Mouse (Mus musculus) lung, embryonic 14.5 days (tissue): ENCODE data around the gene Nop56. TPM values are rescaled to one million over a fixed set of nuclear protein-coding genes. Genes with fewer than 3 reads are reported as not detected.

Source experiments
- ATAC-seq: fragments of 200-750 bp; cut with Nextera tagmentation; 2 replicates; pipeline ENCODE4 v1.8.0; 2017; ENCODE audit warnings: mild to moderate bottlenecking, moderate TSS enrichment, moderate library complexity; ENCODE audit not compliant: insufficient read depth
- DNase-seq: peaks from one replicate; pipeline ENCODE4 v3.0.0-alpha.2; 2015
- H3K27ac ChIP-seq: fragments of 300-500 bp; sonication (generic); 2 replicates; pipeline ENCODE4 v1.5.1; 2014; ENCODE audit warnings: low read depth, mild to moderate bottlenecking, moderate library complexity
- H3K27me3 ChIP-seq: fragments of 300-500 bp; sonication (generic); 2 replicates; pipeline ENCODE4 v1.6.1; 2014; ENCODE audit warnings: low read length, control low read depth; ENCODE audit not compliant: insufficient read depth
- H3K36me3 ChIP-seq: fragments of 300-500 bp; sonication (generic); 2 replicates; pipeline ENCODE4 v1.6.1; 2014; ENCODE audit warnings: control low read depth; ENCODE audit not compliant: insufficient read depth
- H3K4me1 ChIP-seq: fragments of 300-500 bp; sonication (generic); 2 replicates; pipeline ENCODE4 v1.6.1; 2014; ENCODE audit warnings: antibody characterized with exemption, control low read depth; ENCODE audit not compliant: insufficient read depth
- H3K4me2 ChIP-seq: fragments of 300-500 bp; sonication (generic); 2 replicates; pipeline ENCODE4 v1.6.1; 2014; ENCODE audit warnings: mild to moderate bottlenecking
- H3K4me3 ChIP-seq: fragments of 300-500 bp; sonication (generic); 2 replicates; pipeline ENCODE4 v1.5.1; 2014; ENCODE audit warnings: low read depth, low read length
- H3K9ac ChIP-seq: fragments of 300-500 bp; sonication (generic); 2 replicates; pipeline ENCODE4 v1.6.1; 2014
- H3K9me3 ChIP-seq: fragments of 300-500 bp; sonication (generic); 2 replicates; pipeline ENCODE4 v1.6.1; 2016; ENCODE audit warnings: low read depth, low read length, control low read depth
- CTCF ChIP-seq: IDR thresholded peaks from 2 replicates; pipeline ENCODE4 v1.5.1; 2016; ENCODE audit warnings: antibody characterized with exemption, low read depth
- WGBS: fragments of 180-500 bp; shearing (Covaris S2); extraction: QIAGEN DNeasy Blood & Tissue Kit; methylation state at CpG from one replicate; pipeline ENCODE4 v1.1.7; 2014; 5-methylcytosine and 5-hydroxymethylcytosine counted together
- polyA plus RNA-seq: library from polyadenylated mRNA; unstranded; fragments of >200 nt; fragmentation: Nextera tagmentation; extraction: Ambion mirVana; gene quantifications from 2 replicates; pipeline ENCODE4 v1.2.1, GENCODE M21; 2014

Nop56 gene
- polyA plus RNA-seq, 1 experiment from 2014 or later, result 318 TPM

DNA sequence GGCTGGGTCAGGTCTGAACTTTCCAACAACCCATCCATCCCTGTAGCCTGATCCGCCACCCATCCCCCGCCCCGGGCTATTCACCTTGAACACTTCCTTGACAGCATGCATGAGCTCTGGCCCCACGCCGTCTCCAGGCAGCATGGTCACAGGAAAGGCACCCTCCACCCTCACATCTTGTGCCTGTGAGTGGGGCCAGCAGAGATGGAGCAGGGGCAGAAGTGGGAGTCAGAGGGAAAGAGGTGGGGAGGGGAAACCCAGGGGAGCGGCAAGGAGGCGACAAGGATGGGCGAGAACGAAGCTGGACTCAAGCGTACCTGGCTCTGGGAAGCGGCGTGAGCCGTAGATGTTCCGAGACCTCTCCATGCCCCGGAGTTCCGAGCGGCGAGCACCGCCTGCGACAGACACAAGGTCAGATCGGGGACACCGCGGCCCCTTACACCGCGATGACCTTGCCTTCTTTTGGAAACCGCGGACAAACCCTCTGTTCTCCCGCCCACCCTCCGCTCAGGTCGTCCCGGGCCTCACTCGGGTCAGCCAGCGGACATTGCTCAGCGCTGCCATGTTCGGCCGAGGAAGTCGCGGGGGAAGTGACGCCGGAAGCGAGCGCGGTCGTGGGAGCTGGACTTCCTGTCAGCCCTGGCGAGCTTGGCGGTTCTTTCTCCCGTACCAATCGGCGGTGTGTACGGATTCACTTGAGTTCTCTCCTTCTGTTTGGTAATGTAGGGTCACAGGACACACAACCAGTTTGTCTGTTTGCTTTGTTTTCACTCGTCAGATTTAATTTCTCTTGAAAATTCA, 9.8 kb downstream of the Nop56 start, which contains the start of gene Idh3b:
Gene Idh3b, minus strand, starts transcription at position 694 of the 801 bp plus-strand sequence.
- peaks cover 31% of the 10 kb centered on the region for H3K36me3 ChIP-seq
- H3K9me3 ChIP-seq, result no peaks in the 10 kb centered on the region
- H3K27ac ChIP-seq, result peak within 1 kb of the TSS; percentile 69; the same call in 1 of the 2 replicates
- peak; percentile 91 for ATAC-seq
- H3K4me1 ChIP-seq, result 0 out of 2 replicates have a peak, but pooled peaks cover 6% of the 10 kb centered on the region
- H3K9ac ChIP-seq, result peak within 1 kb of the TSS; percentile 82
- H3K27me3 ChIP-seq, result no peaks in the 10 kb centered on the region
- DNase-seq, result peak; percentile 95
- 0% methylated on average over 51 of the region's 51 CpGs for WGBS
- TF ChIP-seq CTCF, result no peak
- peak within 1 kb of the TSS; percentile 86 for H3K4me2 ChIP-seq
- H3K4me3 ChIP-seq, result peak within 1 kb of the TSS; percentile 89

DNA sequence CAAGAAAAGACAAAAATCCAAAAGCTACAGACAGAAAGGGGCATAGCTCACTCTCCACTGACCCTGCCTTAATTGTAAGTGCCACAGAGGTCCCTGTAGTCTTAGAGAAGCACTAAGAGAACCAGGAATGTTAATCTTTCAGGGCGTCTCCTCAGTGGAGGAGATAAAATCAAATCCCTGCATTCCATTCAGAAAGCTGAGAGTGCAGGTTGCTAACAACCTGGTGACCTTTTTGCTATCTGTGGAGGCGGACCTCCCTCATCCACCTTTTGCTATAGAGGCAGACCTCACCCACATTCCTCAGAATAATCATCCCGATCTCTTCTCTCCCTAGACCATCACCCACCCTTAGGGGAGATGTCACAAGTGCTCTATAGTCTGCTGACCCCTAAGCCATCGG, 14.9 kb downstream of the Nop56 start:
- no peak for ATAC-seq
- H3K9me3 ChIP-seq, result no peaks in the 10 kb centered on the region
- H3K27ac ChIP-seq, result no peak overlapping the region
- H3K27me3 ChIP-seq, result peaks cover 2% of the 10 kb centered on the region; the same call in 1 of the 2 replicates
- H3K9ac ChIP-seq, result no peak overlapping the region
- TF ChIP-seq CTCF, result no peak
- H3K36me3 ChIP-seq, result no peaks in the 10 kb centered on the region
- WGBS, result 48% methylated on average over 4 of the region's 4 CpGs
- H3K4me1 ChIP-seq, result no peaks in the 10 kb centered on the region
- no peak for DNase-seq
- no peak overlapping the region for H3K4me2 ChIP-seq
- no peak overlapping the region for H3K4me3 ChIP-seq

DNA sequence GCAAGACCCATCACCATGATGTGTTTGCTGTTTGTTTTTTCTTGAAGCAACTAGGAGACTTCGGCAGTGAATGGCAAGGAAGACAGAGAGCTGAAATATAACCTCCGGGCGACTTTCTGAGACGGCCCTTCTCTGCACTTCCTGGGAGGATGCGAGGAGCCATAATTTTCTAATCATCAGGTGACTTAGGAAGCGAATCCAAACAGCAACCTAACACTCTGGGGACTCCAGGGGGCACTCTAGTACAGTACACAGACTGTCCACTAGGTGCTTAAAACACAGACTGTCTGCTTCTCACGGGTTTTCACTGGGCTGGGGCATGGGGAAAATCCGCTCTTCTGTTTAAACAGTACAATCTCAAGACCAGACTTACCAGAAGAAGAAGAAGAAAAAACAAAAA, 17.2 kb downstream of the Nop56 start:
- ATAC-seq (peak; percentile 40; the same call in 1 of the 2 replicates), DNase-seq (peak; percentile 87)
- Histone ChIP-seq H3K9ac (no peak overlapping the region), H3K4me3 (no peak overlapping the region), H3K27me3 (peaks cover 19% of the 10 kb centered on the region), H3K36me3 (no peaks in the 10 kb centered on the region), H3K27ac (no peak overlapping the region), H3K4me1 (peaks cover 4% of the 10 kb centered on the region; the same call in 1 of the 2 replicates), H3K9me3 (no peaks in the 10 kb centered on the region), H3K4me2 (no peak overlapping the region)
- WGBS, result 5% methylated on average over 8 of the region's 8 CpGs
- TF ChIP-seq CTCF, result peak; percentile 95

DNA sequence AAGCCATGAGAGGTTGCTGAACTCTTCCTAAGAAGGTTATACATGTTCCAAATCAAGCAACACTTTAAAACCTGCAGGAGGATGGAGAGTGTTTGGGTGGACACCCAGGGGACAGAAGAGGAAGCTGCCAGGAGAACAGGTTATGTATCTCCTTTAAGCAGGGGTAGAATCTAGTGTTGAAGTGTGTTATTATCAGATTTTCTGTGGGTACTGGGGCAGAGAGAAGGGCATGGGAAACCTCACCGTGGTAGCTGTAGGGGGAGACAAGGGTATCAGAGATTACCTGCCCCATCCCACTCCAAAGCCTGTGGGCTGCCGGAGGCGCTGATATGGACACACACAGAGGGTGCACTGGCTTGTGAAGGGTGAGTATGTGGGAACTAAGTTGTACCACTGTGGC, 18.8 kb downstream of the Nop56 start:
- no peak for TF ChIP-seq CTCF
- Histone ChIP-seq H3K36me3 (no peaks in the 10 kb centered on the region), H3K27ac (no peak overlapping the region), H3K9ac (no peak overlapping the region), H3K9me3 (no peaks in the 10 kb centered on the region), H3K4me2 (no peak overlapping the region; the same call in 1 of the 2 replicates), H3K27me3 (peaks cover 24% of the 10 kb centered on the region), H3K4me1 (peaks cover 4% of the 10 kb centered on the region; the same call in 1 of the 2 replicates), H3K4me3 (no peak overlapping the region)
- no peak for ATAC-seq
- 57% methylated on average over 3 of the region's 3 CpGs for WGBS
- no peak for DNase-seq

DNA sequence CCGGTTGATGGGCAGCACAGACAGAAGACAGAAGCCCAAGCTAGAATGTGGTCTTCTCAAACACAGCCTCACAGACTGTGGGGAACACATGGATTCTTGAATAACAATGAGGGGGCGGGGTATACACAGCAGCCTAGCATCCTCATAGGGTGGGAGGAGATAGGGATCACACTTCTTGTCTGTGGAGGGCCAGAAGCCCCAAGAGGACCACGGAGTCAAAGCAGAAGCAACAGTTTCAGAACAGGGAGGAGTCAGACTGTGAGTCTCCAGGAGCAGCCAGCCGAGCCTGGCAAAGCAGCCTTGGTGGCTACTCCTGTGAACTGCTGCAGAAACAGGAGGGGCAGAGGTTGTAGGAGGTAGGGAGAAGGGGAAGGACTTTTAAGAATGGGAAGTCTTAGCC, 19.3 kb downstream of the Nop56 start:
- peaks cover 24% of the 10 kb centered on the region for H3K27me3 ChIP-seq
- no peak overlapping the region for H3K4me3 ChIP-seq
- WGBS, result 2% methylated on average over 4 of the region's 4 CpGs

DNA sequence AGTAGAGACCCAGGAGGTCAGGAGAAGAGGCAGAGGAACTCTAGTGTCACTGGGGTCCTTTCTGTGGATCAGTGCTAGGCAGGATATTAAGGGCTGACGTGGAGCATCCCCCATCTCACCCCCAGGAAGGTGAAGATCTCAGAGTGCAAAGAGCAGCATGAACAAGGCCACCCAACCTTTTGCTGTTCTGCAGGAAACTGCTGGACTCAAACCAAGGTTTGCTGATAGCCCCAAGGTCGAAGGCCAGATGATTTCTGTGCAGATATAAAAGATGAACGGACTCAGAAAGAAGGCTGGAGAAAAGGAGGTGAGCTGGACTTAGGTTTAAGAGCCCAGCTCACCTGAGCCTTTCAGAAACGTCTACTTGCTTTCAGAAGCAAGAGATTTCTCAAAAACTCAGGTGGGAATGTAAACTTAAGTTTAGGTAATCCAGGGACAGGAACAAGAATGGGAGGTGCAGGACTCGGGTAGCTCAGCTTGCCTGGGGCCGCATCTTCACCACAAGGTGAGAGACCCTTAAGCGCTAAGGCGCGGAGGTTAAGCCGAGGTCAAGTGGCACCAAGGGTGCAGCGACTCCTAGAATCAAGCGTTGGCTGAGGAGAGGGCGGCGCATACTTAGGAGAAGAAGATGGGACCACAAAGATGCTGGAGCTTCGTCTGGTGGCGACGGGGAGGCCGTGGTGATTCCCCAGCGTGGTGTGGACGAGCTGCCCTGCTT, 20.1 kb downstream of the Nop56 start:
- peak overlapping the region; percentile 71 for H3K9ac ChIP-seq
- peak overlapping the region; percentile 71 for H3K4me3 ChIP-seq
- no peak overlapping the region for H3K27ac ChIP-seq
- H3K27me3 ChIP-seq, result peaks cover 24% of the 10 kb centered on the region
- ATAC-seq, result no peak
- 6% methylated on average over 20 of the region's 20 CpGs for WGBS
- no peaks in the 10 kb centered on the region for H3K9me3 ChIP-seq
- H3K4me2 ChIP-seq, result peak overlapping the region; percentile 76
- no peak for TF ChIP-seq CTCF
- peaks cover 4% of the 10 kb centered on the region; the same call in 1 of the 2 replicates for H3K4me1 ChIP-seq
- no peak for DNase-seq
- H3K36me3 ChIP-seq, result peaks cover 2% of the 10 kb centered on the region; the same call in 1 of the 2 replicates

More for the DNA sequence above, 19.3 kb downstream of the Nop56 start:
- peak; percentile 46 for DNase-seq
- Histone ChIP-seq H3K9me3 (no peaks in the 10 kb centered on the region), H3K27ac (no peak overlapping the region), H3K4me1 (peaks cover 4% of the 10 kb centered on the region; the same call in 1 of the 2 replicates), H3K4me2 (peak overlapping the region; percentile 4; the same call in 1 of the 2 replicates), H3K9ac (no peak overlapping the region), H3K36me3 (no peaks in the 10 kb centered on the region)
- TF ChIP-seq CTCF, result no peak
- peak; percentile 26; the same call in 1 of the 2 replicates for ATAC-seq
